Mouse (Mus musculus) cerebellum, adult 8-10 months (tissue): Measurements from ENCODE around the gene Slc37a1.
"Not testable (repeated sequence)": the region's sequence is repeated elsewhere in the genome, so short reads cannot be mapped to it uniquely, and the experiment has no call there.

Experiments
- DNase-seq: peaks from one replicate; pipeline ENCODE4 v3.0.0; 2022

Slc37a1 gene

DNA sequence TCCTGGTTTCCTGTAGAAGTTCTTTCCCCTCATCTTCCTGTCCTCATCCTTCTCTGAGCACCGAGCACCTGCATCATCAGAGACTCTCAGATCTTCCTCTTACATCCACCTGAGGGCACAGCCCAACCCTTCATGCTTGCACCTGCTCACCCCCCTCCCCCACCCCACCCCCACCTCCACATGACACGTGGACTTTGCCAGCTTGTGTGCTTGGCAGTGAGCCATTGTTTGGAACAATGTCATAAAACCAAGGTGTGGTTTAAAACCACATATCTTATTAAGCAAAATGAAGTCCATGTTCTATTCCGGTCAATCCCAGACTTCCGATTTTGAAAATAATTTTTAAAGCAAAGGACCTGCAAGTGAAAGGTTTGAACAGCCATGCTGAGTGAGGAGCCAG, 35.9 kb downstream of the Slc37a1 start:
- DNase-seq, result no peak

GRCm38 (mm10) chr17:31323379-31323778, 36.8 kb downstream of the Slc37a1 start:
- DNase-seq, result no peak

DNA sequence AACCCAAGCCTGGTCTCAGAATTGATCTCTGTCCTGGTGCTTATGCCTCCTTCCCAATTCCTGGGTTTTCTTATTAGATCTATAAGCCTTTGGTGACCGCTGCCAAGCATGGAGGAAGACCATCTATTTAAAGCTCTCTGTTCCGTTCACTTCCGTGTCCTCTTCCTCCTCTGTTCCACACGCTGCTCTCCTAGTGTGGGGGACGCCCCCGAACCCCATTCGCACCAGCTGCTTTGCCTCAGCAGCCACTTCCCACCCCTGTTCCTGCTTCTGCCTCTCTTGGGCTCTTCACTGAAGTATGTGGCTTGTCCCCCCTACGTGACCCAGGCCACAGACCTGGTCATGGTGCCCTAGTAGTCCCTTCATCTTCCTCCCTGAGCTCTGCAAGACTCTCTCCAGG, 37.6 kb downstream of the Slc37a1 start:
- no peak for DNase-seq

GRCm38 (mm10) chr17:31325451-31326219, 39.0 kb downstream of the Slc37a1 start:
- no peak for DNase-seq

- DNase-seq, result no peak
These were observed 39.7 kb downstream of the Slc37a1 start for GRCm38 (mm10) chr17:31326220-31326852.

DNA sequence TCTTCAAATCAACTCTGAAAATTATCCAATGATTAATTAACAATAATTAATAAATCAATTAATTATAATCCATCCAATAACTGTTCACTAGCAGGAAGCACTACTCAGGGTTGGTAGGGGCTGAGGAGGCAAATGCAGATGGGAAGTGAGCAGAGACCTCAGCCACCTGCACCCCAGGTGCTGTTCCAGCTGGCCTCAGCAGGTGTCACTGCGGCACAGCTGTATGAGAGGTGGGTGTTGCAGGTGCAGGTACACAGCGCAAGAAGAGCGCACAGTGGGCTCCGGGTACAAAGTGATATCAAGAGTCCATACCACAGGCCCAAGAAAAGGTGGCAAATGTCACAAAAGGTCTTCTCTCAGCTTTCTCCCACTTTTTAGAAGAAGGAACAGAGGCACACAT, 41.9 kb downstream of the Slc37a1 start:
- DNase-seq, result no peak

DNA sequence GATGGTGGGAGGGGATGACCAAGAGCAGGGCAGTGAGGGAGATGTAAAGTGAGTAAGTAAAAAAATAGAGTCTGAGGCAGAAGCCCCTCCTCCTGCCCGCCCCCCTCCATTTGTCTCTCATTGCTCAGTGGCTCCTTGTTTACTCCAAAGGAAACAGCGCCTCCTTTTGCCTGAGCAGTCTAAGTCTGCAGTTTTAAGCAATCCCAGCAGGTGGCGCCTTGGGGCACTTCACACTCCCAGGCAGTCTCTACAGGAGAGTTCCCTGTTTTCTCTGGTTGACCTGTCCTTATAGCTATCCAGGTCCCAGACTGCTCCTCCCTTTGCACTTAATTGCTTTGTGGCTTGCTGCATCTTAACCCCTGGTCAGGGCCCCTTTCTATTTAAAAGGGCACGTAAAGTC, 44.0 kb downstream of the Slc37a1 start:
- peak; percentile 49 for DNase-seq

GRCm38 (mm10) chr17:31331273-31331672, 44.7 kb downstream of the Slc37a1 start:
- no peak for DNase-seq

GRCm38 (mm10) chr17:31331920-31332319, 45.3 kb downstream of the Slc37a1 start:
- no peak for DNase-seq

GRCm38 (mm10) chr17:31332333-31332732, 45.7 kb downstream of the Slc37a1 start:
- no peak for DNase-seq

- peak; percentile 61 for DNase-seq
These were observed 48.1 kb downstream of the Slc37a1 start for GRCm38 (mm10) chr17:31334509-31335260.

- no peak for DNase-seq
These were observed 48.9 kb downstream of the Slc37a1 start for GRCm38 (mm10) chr17:31335344-31336080.

DNA sequence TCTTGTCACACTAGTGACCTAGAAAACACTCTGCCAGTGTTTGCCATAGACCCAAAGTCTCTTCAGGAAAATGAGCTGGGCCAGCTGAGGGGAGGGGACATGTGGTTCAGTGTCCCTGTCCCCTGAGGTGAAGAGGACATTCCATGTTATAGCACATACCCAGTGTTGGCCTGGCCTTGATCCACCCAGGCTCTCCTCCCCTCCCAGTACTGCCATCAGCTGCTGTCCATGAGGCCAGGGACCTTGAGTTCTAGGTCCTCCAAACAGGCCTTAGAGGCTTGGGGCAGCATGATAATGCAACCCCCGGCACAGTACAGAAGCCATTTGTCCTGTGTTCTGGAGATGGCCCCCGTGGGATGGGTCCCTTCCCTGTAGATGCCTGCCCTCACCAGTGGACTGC, 53.2 kb downstream of the Slc37a1 start:
- no peak for DNase-seq

- no peak for DNase-seq
These were observed 55.6 kb downstream of the Slc37a1 start for GRCm38 (mm10) chr17:31342191-31342590.

- DNase-seq, result peak; percentile 77
These were observed 57.7 kb downstream of the Slc37a1 start for GRCm38 (mm10) chr17:31344172-31344801.

- DNase-seq, result no peak
These were observed 58.2 kb downstream of the Slc37a1 start for GRCm38 (mm10) chr17:31344816-31345215.

GRCm38 (mm10) chr17:31348129-31348528, 61.5 kb downstream of the Slc37a1 start:
- DNase-seq, result peak; percentile 36

DNA sequence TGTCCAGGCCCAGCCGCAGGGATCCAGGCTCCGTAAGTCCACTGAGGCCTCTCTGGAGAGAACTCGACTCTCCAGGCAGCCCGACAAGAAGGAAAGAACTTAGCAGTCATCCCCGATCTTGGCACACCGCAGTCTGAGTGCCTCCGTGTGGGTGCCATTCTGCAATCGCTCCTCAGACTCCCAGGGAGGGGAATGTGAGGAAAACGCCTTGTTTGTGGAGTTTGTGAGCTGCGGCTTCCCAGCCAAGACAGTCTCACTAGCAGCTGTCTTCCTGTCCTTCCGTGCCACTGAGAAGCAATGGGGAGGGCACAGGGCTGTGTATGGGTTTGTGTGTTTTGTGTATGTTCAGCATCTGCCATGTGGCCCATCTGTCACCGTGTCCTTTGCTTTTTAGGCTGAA, 62.8 kb downstream of the Slc37a1 start:
- DNase-seq, result no peak

DNA sequence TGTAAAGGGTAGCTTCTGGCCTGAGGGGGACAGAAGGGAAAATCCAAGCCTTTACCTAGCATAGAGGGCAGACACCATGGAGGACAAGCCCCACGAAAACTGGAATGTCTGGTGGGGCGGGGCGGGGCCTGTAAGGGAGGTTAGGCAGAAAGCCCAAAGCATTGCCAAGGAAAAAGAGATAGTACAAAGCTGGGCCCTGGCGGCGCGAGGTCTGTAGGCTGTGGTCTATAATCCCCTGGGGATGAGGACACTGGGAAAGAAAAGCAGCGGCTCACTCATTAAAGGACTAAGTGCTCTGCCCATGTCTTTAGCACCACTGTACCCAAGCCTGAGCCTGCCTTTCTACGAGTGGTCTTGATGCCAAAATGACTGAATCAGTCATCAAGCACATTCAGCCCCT, 65.4 kb downstream of the Slc37a1 start:
- no peak for DNase-seq

DNA sequence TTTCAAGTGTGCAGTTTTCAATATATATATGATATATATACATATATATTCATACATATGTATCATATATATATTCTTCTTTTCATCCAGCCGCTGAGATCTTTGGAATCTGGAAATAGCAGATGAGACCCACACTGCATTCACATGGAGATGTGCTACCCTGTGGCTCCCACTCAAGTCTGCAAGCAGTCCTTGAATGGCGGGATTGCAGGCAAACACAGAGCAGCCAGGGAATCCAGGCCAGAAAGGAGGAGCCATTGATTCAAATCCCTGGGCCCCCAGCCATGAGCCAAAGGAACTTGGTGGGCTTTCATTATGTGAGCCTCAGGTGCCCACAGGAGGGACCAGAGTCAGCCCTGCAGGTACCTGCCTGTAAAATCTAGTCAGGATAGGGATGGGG, 66.7 kb downstream of the Slc37a1 start:
- no peak for DNase-seq

DNA sequence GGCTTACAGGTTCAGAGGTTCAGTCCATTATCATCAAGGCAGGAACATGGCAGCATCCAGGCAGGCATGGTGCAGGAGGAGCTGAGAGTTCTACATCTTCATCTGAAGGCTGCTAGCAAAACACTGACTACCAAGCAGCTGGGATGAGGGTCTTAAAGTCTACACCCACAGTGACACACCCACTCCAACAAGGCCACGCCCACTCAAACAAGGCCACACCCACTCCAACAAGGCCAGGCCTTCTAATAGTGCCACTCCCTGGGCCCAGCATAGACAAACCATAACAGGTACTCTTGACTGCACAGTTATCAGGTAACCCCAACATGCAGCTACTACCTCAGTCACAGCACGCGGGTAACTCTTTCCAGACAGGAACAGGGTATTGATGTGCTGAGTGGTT, 68.1 kb downstream of the Slc37a1 start:
- not testable (repeated sequence) for DNase-seq

GRCm38 (mm10) chr17:31355792-31356502, 69.4 kb downstream of the Slc37a1 start:
- DNase-seq, result no peak
